In the genomic region with DNA sequence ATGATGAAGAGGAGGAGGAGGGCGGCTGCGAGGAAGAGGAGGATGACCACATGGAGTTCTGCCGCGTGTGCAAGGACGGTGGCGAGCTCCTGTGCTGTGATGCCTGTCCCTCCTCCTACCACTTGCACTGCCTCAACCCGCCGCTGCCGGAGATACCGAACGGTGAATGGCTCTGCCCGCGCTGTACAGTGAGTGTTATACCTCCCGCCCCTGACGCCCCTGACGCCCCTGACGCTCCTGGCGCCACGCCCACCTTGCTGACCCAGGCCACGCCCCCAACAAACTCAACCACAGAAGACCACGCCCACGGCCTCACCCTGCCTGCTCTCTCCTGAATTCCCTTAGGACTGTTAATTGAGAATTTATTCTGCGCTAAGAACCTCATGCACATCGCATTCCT, we compare ENCODE assay signal across 9 mouse cellular contexts. TPM values are rescaled to one million over a fixed set of nuclear protein-coding genes. Genes with fewer than 3 reads are reported as not detected.
DNase-seq lines count a peak whose midpoint lies in the region; ATAC-seq lines count a peak whose summit lies in the region.
"Had no signal": no experiment of that assay in that cellular context is flagged by ENCODE, and none has a peak within 500 bp of the region (broad histone marks: within the 10 kb centered on the region; RNA-seq: fewer than 3 reads in every experiment).

No protein-coding gene starts in this region.

- peaks cover 46% of the 10 kb centered on the region for H3K27me3 ChIP-seq in hindbrain, embryonic 10.5 days (ENCODE audit: insufficient read depth, poor library complexity, severe bottlenecking)
- H3K27me3 ChIP-seq in hindbrain, embryonic 16.5 days (replicated peaks; ENCODE audit: control insufficient read depth, insufficient read depth, low read length) = no peaks in the 10 kb centered on the region
- H3K27me3 ChIP-seq in embryonic facial prominence, embryonic 12.5 days = peaks cover 38% of the 10 kb centered on the region
- H3K27me3 ChIP-seq in midbrain, embryonic 12.5 days = peaks cover 48% of the 10 kb centered on the region

- H3K9ac ChIP-seq in hindbrain, embryonic 16.5 days (ENCODE audit: low read depth, low read length) = no peak overlapping the region
- no peak overlapping the region for H3K9ac ChIP-seq in embryonic facial prominence, embryonic 12.5 days
- H3K9ac ChIP-seq in midbrain, embryonic 12.5 days (replicated peaks) = 0 out of 2 replicates have a peak overlapping the region, but pooled peaks have one; percentile 6

- ATAC-seq in hindbrain, embryonic 16.5 days = no peak
- 0 out of 2 replicates have a peak, but pooled peaks have one; percentile 37 for ATAC-seq in embryonic facial prominence, embryonic 12.5 days (ENCODE audit: insufficient number of reproducible peaks, insufficient read depth, low FRiP score, low TSS enrichment)
- 0 out of 2 replicates have a peak, but pooled peaks have one; percentile 52 for ATAC-seq in midbrain, embryonic 12.5 days (ENCODE audit: low FRiP score, low read depth)

- H3K27ac ChIP-seq in hindbrain, embryonic 10.5 days = no peak overlapping the region
- no peak overlapping the region for H3K27ac ChIP-seq in hindbrain, embryonic 16.5 days (ENCODE audit: low read depth, low read length)
- H3K27ac ChIP-seq in embryonic facial prominence, embryonic 12.5 days = no peak overlapping the region
- H3K27ac ChIP-seq in midbrain, embryonic 12.5 days (replicated peaks) = no peak overlapping the region

- no peaks in the 10 kb centered on the region for H3K36me3 ChIP-seq in hindbrain, embryonic 10.5 days
- H3K36me3 ChIP-seq in hindbrain, embryonic 16.5 days (ENCODE audit: control insufficient read depth, insufficient read depth, low read length) = peaks cover 14% of the 10 kb centered on the region
- H3K36me3 ChIP-seq in embryonic facial prominence, embryonic 12.5 days = no peaks in the 10 kb centered on the region
- H3K36me3 ChIP-seq in midbrain, embryonic 12.5 days = no peaks in the 10 kb centered on the region

- no peaks in the 10 kb centered on the region for H3K9me3 ChIP-seq in hindbrain, embryonic 10.5 days
- H3K9me3 ChIP-seq in hindbrain, embryonic 16.5 days (ENCODE audit: control insufficient read depth, low read length) = no peaks in the 10 kb centered on the region
- no peaks in the 10 kb centered on the region for H3K9me3 ChIP-seq in embryonic facial prominence, embryonic 12.5 days
- no peaks in the 10 kb centered on the region for H3K9me3 ChIP-seq in midbrain, embryonic 12.5 days

- DNase-seq in hindbrain, embryonic 10.5 days (ENCODE audit: low spot score) = peak; percentile 76
- peak; percentile 30 to 51 for DNase-seq in kidney, postnatal 25 days
- peak; percentile 60 for DNase-seq in yolk sac, embryonic 10.5 days (ENCODE audit: low spot score)
- no peak for DNase-seq in ovary, adult 18-20 months (ENCODE audit: low spot score)
- no peak for DNase-seq in ovary, postnatal 14 days (ENCODE audit: low spot score)

- peaks cover 50% of the 10 kb centered on the region for H3K4me1 ChIP-seq in hindbrain, embryonic 10.5 days (replicated peaks)
- H3K4me1 ChIP-seq in hindbrain, embryonic 16.5 days (ENCODE audit: control insufficient read depth, insufficient read depth, low read depth, low read length) = peaks cover 8% of the 10 kb centered on the region
- peaks cover 3% of the 10 kb centered on the region; the same call in 1 of the 2 replicates for H3K4me1 ChIP-seq in embryonic facial prominence, embryonic 12.5 days
- H3K4me1 ChIP-seq in midbrain, embryonic 12.5 days = peaks cover 32% of the 10 kb centered on the region

- no peak overlapping the region for H3K4me2 ChIP-seq in hindbrain, embryonic 16.5 days (ENCODE audit: low read length)
- peak overlapping the region; percentile 37 for H3K4me2 ChIP-seq in embryonic facial prominence, embryonic 12.5 days (replicated peaks)
- peak overlapping the region; percentile 51 for H3K4me2 ChIP-seq in midbrain, embryonic 12.5 days (replicated peaks)

- H3K4me3 ChIP-seq in hindbrain, embryonic 10.5 days = peak overlapping the region; percentile 39
- H3K4me3 ChIP-seq in hindbrain, embryonic 16.5 days (ENCODE audit: low read length) = no peak overlapping the region
- no peak overlapping the region for H3K4me3 ChIP-seq in embryonic facial prominence, embryonic 12.5 days
- peak overlapping the region; percentile 25 for H3K4me3 ChIP-seq in midbrain, embryonic 12.5 days
- H3K4me3 ChIP-seq: myocyte had no signal

- WGBS in hindbrain, embryonic 10.5 days = under 1% methylated on average over 24 of the region's 24 CpGs
- WGBS in hindbrain, embryonic 16.5 days = 4% methylated on average over 24 of the region's 24 CpGs
- under 1% methylated on average over 24 of the region's 24 CpGs for WGBS in embryonic facial prominence, embryonic 12.5 days
- 2% methylated on average over 24 of the region's 24 CpGs for WGBS in midbrain, embryonic 12.5 days

RNA-seq across cellular contexts. Expression of gene Chd5, which starts 22.4 kb away (rescaled TPM):
- polyA plus RNA-seq in hindbrain, embryonic 10.5 days (2016; fragmentation: Nextera tagmentation; extraction: Ambion mirVana) = 0.09 and 0.10 TPM in 2 replicates
- 46.7 and 47.7 TPM in 2 replicates for polyA plus RNA-seq in hindbrain, embryonic 16.5 days (2015; fragmentation: Nextera tagmentation; extraction: Ambion mirVana)
- 0.33 and 0.46 TPM in 2 replicates for polyA plus RNA-seq in embryonic facial prominence, embryonic 12.5 days (2016; fragmentation: Nextera tagmentation; extraction: Ambion mirVana)
- polyA plus RNA-seq in midbrain, embryonic 12.5 days (2016; fragmentation: Nextera tagmentation; extraction: Ambion mirVana) = 3.5 and 4.9 TPM in 2 replicates

RNA-seq across cellular contexts. Expression of gene Rpl22, which starts 35.3 kb away (rescaled TPM):
- polyA plus RNA-seq in hindbrain, embryonic 10.5 days (2016; fragmentation: Nextera tagmentation; extraction: Ambion mirVana) = 276 and 327 TPM in 2 replicates
- polyA plus RNA-seq in hindbrain, embryonic 16.5 days (2015; fragmentation: Nextera tagmentation; extraction: Ambion mirVana) = 125 and 138 TPM in 2 replicates
- 395 and 396 TPM in 2 replicates for polyA plus RNA-seq in embryonic facial prominence, embryonic 12.5 days (2016; fragmentation: Nextera tagmentation; extraction: Ambion mirVana)
- 264 and 283 TPM in 2 replicates for polyA plus RNA-seq in midbrain, embryonic 12.5 days (2016; fragmentation: Nextera tagmentation; extraction: Ambion mirVana)

RNA-seq across cellular contexts. Expression of gene Rnf207, which starts 42.1 kb away (rescaled TPM):
- 3.0 and 3.3 TPM in 2 replicates for polyA plus RNA-seq in hindbrain, embryonic 10.5 days (2016; fragmentation: Nextera tagmentation; extraction: Ambion mirVana)
- 9.0 and 10.6 TPM in 2 replicates for polyA plus RNA-seq in hindbrain, embryonic 16.5 days (2015; fragmentation: Nextera tagmentation; extraction: Ambion mirVana)
- 1.0 and 2.3 TPM in 2 replicates for polyA plus RNA-seq in embryonic facial prominence, embryonic 12.5 days (2016; fragmentation: Nextera tagmentation; extraction: Ambion mirVana)
- 2.7 and 2.8 TPM in 2 replicates for polyA plus RNA-seq in midbrain, embryonic 12.5 days (2016; fragmentation: Nextera tagmentation; extraction: Ambion mirVana)

Comparison
In these comparisons a context has a peak if more than half of its experiments do, and no peak if none do; other contexts are left out.
1. H3K4me3 ChIP-seq: peak in hindbrain, embryonic 10.5 days (single experiment) and midbrain, embryonic 12.5 days (single experiment); none in hindbrain, embryonic 16.5 days (single experiment) and embryonic facial prominence, embryonic 12.5 days (single experiment).
2. DNase-seq: peak in hindbrain, embryonic 10.5 days (single experiment), kidney, postnatal 25 days (2 of 2) and yolk sac, embryonic 10.5 days (single experiment); none in ovary, adult 18-20 months (single experiment) and ovary, postnatal 14 days (single experiment).